Mouse (Mus musculus) testis, adult 2 months (tissue): ENCODE data around the gene Bglap. TPM values are rescaled to one million over a fixed set of nuclear protein-coding genes. Genes with fewer than 3 reads are reported as not detected.

Experiments used
- H3K27ac ChIP-seq: fragments of 200-500 bp; 2 replicates; pipeline ENCODE4 v1.5.1; 2012; ENCODE audit warnings: low read depth, low read length; ENCODE audit not compliant: control insufficient read depth, insufficient read depth
- H3K27me3 ChIP-seq: fragments of 200-500 bp; 2 replicates; pipeline ENCODE4 v1.6.1; 2012; ENCODE audit warnings: mild to moderate bottlenecking, low read length, moderate library complexity; ENCODE audit not compliant: control insufficient read depth, insufficient read depth
- H3K36me3 ChIP-seq: fragments of 200-500 bp; 2 replicates; pipeline ENCODE4 v1.6.1; 2012; ENCODE audit warnings: mild to moderate bottlenecking, low read length; ENCODE audit not compliant: control insufficient read depth, insufficient read depth
- H3K4me1 ChIP-seq: fragments of 200-500 bp; 2 replicates; pipeline ENCODE4 v1.6.1; 2012; ENCODE audit warnings: low read length; ENCODE audit not compliant: control insufficient read depth, insufficient read depth
- H3K4me3 ChIP-seq: fragments of 200-500 bp; 2 replicates; pipeline ENCODE4 v1.5.1; 2012; ENCODE audit warnings: low read depth, mild to moderate bottlenecking, low read length, moderate library complexity, mixed read lengths; ENCODE audit not compliant: control insufficient read depth
- CTCF ChIP-seq: fragments of 200-500 bp; IDR thresholded peaks from 2 replicates; pipeline ENCODE4 v1.5.1; 2012; ENCODE audit warnings: low read depth, mild to moderate bottlenecking, inconsistent platforms, low read length, moderate library complexity; ENCODE audit not compliant: control insufficient read depth, insufficient read depth, insufficient replicate concordance
- POLR2A ChIP-seq: fragments of 200-500 bp; IDR thresholded peaks from 2 replicates; pipeline ENCODE4 v1.6.1; 2012; ENCODE audit warnings: low read depth, mild to moderate bottlenecking, inconsistent platforms, low read length, moderate library complexity; ENCODE audit not compliant: control insufficient read depth
- polyA plus RNA-seq: library from polyadenylated mRNA; depleted of rRNA; stranded (reverse); fragments of >200 nt; gene quantifications from 2 replicates; pipeline ENCODE4 v1.2.3, GENCODE M21; 2012

Gene Bglap
- polyA plus RNA-seq, 1 experiment: not detected

- Histone ChIP-seq H3K36me3 (peaks cover 4% of the 10 kb centered on the region), H3K27me3 (no peaks in the 10 kb centered on the region), H3K4me1 (peaks cover 5% of the 10 kb centered on the region), H3K27ac (no peak overlapping the region), H3K4me3 (no peak overlapping the region)
- no peak for TF ChIP-seq CTCF
- TF ChIP-seq POLR2A: no peak
Observed at GRCm38 (mm10) chr3:88420771-88421170, 36.5 kb upstream of the Bglap start.

DNA sequence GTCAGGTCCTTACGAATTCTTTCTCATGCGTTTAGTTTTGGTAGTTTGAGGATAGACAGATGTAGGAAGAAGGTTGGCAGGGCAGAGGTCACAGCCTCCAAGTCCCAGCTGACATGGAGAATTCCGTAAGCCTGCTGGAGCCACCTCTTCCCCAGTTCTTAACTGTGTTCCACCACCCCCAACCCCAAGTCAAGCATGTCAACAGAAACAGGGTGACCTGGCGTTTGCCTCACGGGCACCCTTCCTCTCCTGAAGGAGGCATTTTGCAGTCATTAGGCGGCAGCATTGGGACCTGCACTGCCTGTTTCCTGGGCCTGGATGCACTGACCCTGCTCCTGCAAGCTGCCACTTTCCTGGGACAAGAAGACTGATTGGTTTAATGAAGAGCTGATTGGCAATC lies 33.8 kb upstream of the Bglap start:
- no peak overlapping the region for H3K27ac ChIP-seq
- H3K36me3 ChIP-seq: peaks cover 4% of the 10 kb centered on the region
- no peaks in the 10 kb centered on the region for H3K4me1 ChIP-seq
- no peak overlapping the region for H3K4me3 ChIP-seq
- H3K27me3 ChIP-seq: no peaks in the 10 kb centered on the region
- no peak for TF ChIP-seq POLR2A
- no peak for TF ChIP-seq CTCF

- Histone ChIP-seq H3K4me3 (no peak overlapping the region), H3K4me1 (peaks cover 3% of the 10 kb centered on the region; the same call in 1 of the 2 replicates), H3K27ac (no peak overlapping the region), H3K27me3 (no peaks in the 10 kb centered on the region), H3K36me3 (peaks cover 4% of the 10 kb centered on the region)
- TF ChIP-seq POLR2A (no peak), CTCF (no peak)
Observed at GRCm38 (mm10) chr3:88415668-88416067, 31.4 kb upstream of the Bglap start.

DNA sequence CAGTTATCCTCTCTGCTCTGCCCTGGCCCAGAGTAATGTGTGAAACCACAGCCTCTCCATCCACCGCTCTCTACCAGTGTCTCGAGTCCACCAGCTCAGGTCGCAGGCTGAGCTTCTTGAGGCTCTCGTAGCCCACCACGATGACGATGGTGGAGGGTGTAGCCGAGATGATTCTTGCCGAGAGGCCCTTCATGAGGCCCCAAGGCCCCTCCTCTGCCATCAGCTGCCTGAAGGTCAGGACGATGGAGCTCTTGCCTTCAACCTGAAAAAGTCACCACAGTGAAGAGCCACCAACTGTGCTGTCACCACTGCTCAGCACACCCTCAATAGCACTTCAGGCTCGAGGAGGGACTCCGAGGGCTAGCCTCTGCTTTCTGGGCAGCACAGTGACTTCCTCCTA lies 28.4 kb upstream of the Bglap start:
- TF ChIP-seq CTCF (no peak), POLR2A (no peak)
- H3K36me3 ChIP-seq: no peaks in the 10 kb centered on the region; the same call in 1 of the 2 replicates
- no peak overlapping the region for H3K27ac ChIP-seq
- no peak overlapping the region for H3K4me3 ChIP-seq
- no peaks in the 10 kb centered on the region for H3K27me3 ChIP-seq
- peaks cover 9% of the 10 kb centered on the region for H3K4me1 ChIP-seq

DNA sequence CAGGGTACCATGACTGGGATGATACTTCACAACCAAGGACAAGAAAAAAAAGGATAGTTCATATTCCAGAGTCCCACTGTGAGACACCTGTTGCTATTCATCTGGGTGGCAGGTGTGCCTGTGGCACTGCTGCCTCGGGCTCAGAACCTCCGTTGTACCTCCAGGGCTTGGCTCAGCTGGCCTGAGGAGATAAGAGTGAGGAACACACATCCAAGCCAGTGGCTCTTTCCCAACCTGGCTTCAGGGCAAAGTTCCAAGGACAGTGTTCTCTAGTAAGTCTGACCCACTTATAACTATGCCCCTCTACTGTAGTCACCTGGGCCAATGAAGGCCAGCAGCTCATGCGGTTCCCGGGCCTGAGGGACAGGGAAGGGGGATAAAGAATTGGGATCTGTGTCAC lies 27.4 kb upstream of the Bglap start:
- H3K36me3 ChIP-seq: no peaks in the 10 kb centered on the region

GRCm38 (mm10) chr3:88410645-88411031 lies 26.4 kb upstream of the Bglap start:
- H3K36me3 ChIP-seq: no peaks in the 10 kb centered on the region
- no peaks in the 10 kb centered on the region for H3K27me3 ChIP-seq
- H3K4me3 ChIP-seq: peak overlapping the region; percentile 61
- peak overlapping the region; percentile 54 for H3K27ac ChIP-seq
- TF ChIP-seq POLR2A: no peak
- TF ChIP-seq CTCF: no peak
- H3K4me1 ChIP-seq: peaks cover 9% of the 10 kb centered on the region

More for the DNA sequence above, 27.4 kb upstream of the Bglap start:
- Histone ChIP-seq H3K4me3 (no peak overlapping the region), H3K27me3 (no peaks in the 10 kb centered on the region), H3K27ac (no peak overlapping the region), H3K4me1 (peaks cover 9% of the 10 kb centered on the region)
- TF ChIP-seq POLR2A: no peak
- TF ChIP-seq CTCF: no peak

- TF ChIP-seq POLR2A: peak; percentile 88
- no peak for TF ChIP-seq CTCF
- H3K27ac ChIP-seq: peak within 1 kb of the TSS; percentile 96
Observed at GRCm38 (mm10) chr3:88409741-88410644, 25.7 kb upstream of the Bglap start, which contains the start of gene Pmf1. TSS of gene Pmf1 (minus strand) at chr3:88410331.

DNA sequence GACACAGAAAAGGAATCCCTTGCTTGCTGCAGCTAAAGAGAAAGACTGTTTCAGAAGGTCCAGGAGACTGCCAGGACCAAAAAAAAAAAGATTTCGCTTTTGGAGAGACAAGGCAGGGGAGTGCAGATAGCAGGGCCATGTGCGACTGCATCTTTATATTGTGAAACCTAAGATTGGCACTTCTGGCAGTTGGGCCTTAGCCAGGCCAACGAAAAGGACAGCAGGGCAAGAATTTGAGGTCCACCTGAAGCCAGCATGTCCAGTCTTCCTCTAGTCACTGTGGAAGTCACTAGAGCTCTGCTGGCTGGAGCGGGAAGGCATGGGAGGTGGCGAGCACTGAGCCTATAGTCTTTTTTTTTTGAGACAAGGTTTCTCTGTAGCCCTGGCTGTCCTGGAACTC lies 24.7 kb upstream of the Bglap start:
- Histone ChIP-seq H3K4me1 (peaks cover 9% of the 10 kb centered on the region), H3K4me3 (no peak overlapping the region), H3K27me3 (no peaks in the 10 kb centered on the region), H3K27ac (no peak overlapping the region), H3K36me3 (no peaks in the 10 kb centered on the region; the same call in 1 of the 2 replicates)
- TF ChIP-seq POLR2A: no peak
- TF ChIP-seq CTCF: no peak

More at GRCm38 (mm10) chr3:88409741-88410644, 25.7 kb upstream of the Bglap start, which contains the start of gene Pmf1:
- Histone ChIP-seq H3K4me1 (peaks cover 9% of the 10 kb centered on the region), H3K27me3 (no peaks in the 10 kb centered on the region), H3K4me3 (peak within 1 kb of the TSS; percentile 96), H3K36me3 (no peaks in the 10 kb centered on the region)
